Mouse (Mus musculus): ENCODE results near the gene Ddx39b. TPM values are rescaled to one million over a fixed set of nuclear protein-coding genes. Genes with fewer than 3 reads are reported as not detected.

Ddx39b gene
- total and polyA plus RNA-seq, 3 experiments, result 206 to 787 (median 581) TPM

DNA sequence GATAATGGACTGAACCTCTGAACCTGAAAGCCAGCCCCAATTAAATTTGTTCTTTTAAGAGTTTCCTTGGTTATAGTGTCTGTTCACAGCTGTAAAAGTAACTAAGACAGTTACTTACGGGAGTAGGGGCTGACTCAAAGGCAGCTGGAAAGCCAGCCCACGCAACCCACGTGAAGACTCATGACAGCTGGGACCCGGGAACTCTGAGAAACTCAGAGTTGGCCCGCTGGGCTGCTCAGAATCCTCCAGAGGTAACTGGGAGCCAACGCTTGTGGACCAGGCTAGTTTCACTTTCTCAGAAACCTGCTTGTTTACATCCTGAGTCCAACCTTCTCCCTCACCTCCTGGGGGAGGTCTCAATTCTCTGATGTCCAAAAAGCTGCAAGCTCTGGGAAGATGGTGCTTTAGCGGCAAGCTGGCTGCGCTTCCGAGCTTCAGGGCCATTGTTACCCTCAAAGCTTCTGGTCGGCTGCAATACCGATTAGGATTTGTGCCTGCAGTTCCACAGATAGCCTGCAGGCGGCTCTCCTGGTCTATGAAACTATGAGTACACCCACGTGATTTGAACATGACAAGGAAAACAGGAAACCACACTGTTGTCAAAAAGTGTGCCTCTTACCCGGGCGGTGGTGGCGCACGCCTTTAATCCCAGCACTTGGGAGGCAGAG lies 16.4 kb downstream of the Ddx39b start (continued):
- TF ChIP-seq UBTF (IDR thresholded peaks at IDR 0.05; ENCODE audit: borderline replicate concordance, insufficient read depth, low read depth, low read length) (no peak), POLR2AphosphoS5 (IDR thresholded peaks at IDR 0.05; ENCODE audit: borderline replicate concordance, low read depth, low read length) (no peak), MEF2A (IDR thresholded peaks at IDR 0.05; ENCODE audit: extremely low read depth, insufficient replicate concordance, low read depth, low read length, poor library complexity, severe bottlenecking) (no peak), USF2 (IDR thresholded peaks at IDR 0.05; ENCODE audit: borderline replicate concordance in 1 of 2, insufficient read depth in 1 of 2, low read depth in 1 of 2, low read length in 2 of 2) (peak in 1 of 2 experiments; percentile 82; a peak in 3 of 4 replicates), EP300 (IDR thresholded peaks at IDR 0.05; ENCODE audit: low read depth in 1 of 2, low read length in 2 of 2) (0 out of 4 replicates have a peak, but pooled peaks of 1 of the 2 experiments have one; percentile 10), ZMIZ1 (IDR thresholded peaks at IDR 0.05; ENCODE audit: low read depth, low read length) (no peak), CTCF (IDR thresholded peaks at IDR 0.05 in 2 of 3, conservative IDR thresholded peaks at IDR 0.05 in 1 of 3; ENCODE audit: control insufficient read depth in 1 of 3, insufficient read depth in 1 of 3, low read depth in 2 of 3, low read length in 3 of 3, poor library complexity in 1 of 3, severe bottlenecking in 1 of 3) (peak; percentile 88 to 92 (median 92)), CHD2 (IDR thresholded peaks at IDR 0.05; ENCODE audit: low read length) (no peak), CHD1 (IDR thresholded peaks at IDR 0.05; ENCODE audit: low read depth, low read length) (no peak), POLR2AphosphoS2 (IDR thresholded peaks at IDR 0.05; ENCODE audit: low read length) (no peak), USF1 (IDR thresholded peaks at IDR 0.05; ENCODE audit: low read depth, low read length) (peak; percentile 94), NELFE (IDR thresholded peaks at IDR 0.05; ENCODE audit: low read depth, low read length) (no peak), TAL1 (IDR thresholded peaks at IDR 0.05; ENCODE audit: low read length) (no peak), RAD21 (IDR thresholded peaks at IDR 0.05; ENCODE audit: low read depth, low read length) (peak; percentile 89), ETS1 (IDR thresholded peaks at IDR 0.05; ENCODE audit: low read depth, low read length) (peak; percentile 81), MAX (IDR thresholded peaks at IDR 0.05; ENCODE audit: low read length) (peak; percentile 97)

DNA sequence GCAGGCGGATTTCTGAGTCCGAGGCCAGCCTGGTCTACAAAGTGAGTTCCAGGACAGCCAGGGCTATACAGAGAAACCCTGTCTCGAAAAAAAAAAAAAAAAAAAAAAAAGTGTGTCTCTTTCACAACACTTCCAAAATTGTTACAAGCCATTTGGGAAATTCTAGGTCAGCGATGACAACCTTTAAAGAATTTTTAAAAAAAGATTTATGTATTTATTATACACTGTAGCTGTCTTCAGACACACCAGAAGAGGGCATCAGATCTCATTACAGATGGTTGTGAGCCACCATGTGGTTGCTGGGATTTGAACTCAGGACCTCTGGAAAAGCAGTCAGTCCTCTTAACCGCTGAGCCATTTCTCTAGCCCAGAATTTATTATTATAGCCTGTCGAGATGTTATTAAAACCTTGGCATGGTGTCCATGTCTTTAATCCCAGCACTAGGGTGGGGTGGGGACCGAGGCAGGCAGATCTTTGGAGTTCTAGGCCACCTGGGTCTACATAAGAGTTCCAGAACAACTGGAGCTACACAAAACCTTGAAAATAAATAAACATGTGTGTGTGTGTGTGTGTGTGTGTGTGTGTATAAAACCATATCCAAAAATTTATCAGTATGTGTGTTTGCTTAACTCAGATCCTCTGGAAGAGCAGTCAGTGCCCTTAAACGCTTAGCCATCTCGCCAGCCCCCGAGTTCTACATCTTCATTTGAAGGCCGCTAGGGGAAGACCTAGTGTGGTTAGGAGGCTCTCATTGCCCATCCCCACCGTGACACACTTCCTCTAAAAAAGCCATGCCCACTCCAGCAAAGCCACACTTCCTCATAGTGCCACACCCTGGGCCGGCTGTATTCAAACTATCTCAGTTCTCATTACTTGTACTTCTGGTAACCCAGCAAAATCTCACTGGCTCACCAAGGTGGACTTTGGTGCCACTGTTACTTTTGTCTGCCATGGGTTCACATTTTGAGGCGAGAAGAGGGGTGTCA lies 17.2 kb downstream of the Ddx39b start:
- Histone ChIP-seq H3K4me3 (ENCODE audit: control insufficient read depth in 1 of 2, insufficient read depth in 1 of 2, low read depth in 2 of 2, low read length in 2 of 2) (peak overlapping the region; percentile 15 to 47), H3K4me1 (ENCODE audit: control insufficient read depth in 1 of 2, insufficient read depth in 2 of 2, low read length in 2 of 2) (peaks cover 7 to 19% of the 10 kb centered on the region in 2 experiments), H3K36me3 (ENCODE audit: control insufficient read depth in 1 of 2, insufficient read depth in 2 of 2, low read length in 2 of 2) (peaks cover 0 to 8% of the 10 kb centered on the region in 2 experiments; a peak in 1 of 4 replicates), H3K27ac (ENCODE audit: control insufficient read depth, low read depth, low read length) (peak overlapping the region; percentile 63), H3K9me3 (replicated peaks; ENCODE audit: insufficient read depth, low read length) (no peaks in the 10 kb centered on the region), H3K27me3 (ENCODE audit: control insufficient read depth in 1 of 2, insufficient read depth in 2 of 2, low read length in 2 of 2) (no peaks in the 10 kb centered on the region), H3K79me2 (ENCODE audit: control insufficient read depth, insufficient read depth, low read length, poor library complexity) (peaks cover 3% of the 10 kb centered on the region; the same call in 1 of the 2 replicates), H3K9ac (ENCODE audit: control insufficient read depth, low read depth, low read length, poor library complexity, severe bottlenecking) (peak overlapping the region; percentile 50)
- peak; percentile 100 for DNase-seq (ENCODE audit: low read depth, low spot score)
- TF ChIP-seq KAT2A (conservative IDR thresholded peaks at IDR 0.05; ENCODE audit: low read depth, low read length) (peak; percentile 59), POLR2AphosphoS2 (IDR thresholded peaks at IDR 0.05; ENCODE audit: low read length) (peak; percentile 77), ZNF384 (IDR thresholded peaks at IDR 0.05; ENCODE audit: low read depth, low read length) (peak; percentile 85), ZMIZ1 (IDR thresholded peaks at IDR 0.05; ENCODE audit: low read depth, low read length) (peak; percentile 66), BHLHE40 (IDR thresholded peaks at IDR 0.05; ENCODE audit: borderline replicate concordance, low read depth, low read length) (no peak; the same call in 1 of the 2 replicates), ELF1 (IDR thresholded peaks at IDR 0.05; ENCODE audit: low read depth, low read length) (peak; percentile 95), SMC3 (IDR thresholded peaks at IDR 0.05; ENCODE audit: low read depth, low read length) (peak; percentile 45), POLR2A (IDR thresholded peaks at IDR 0.05; ENCODE audit: control insufficient read depth in 1 of 2, insufficient read depth in 1 of 2, low read depth in 1 of 2, low read length in 2 of 2, poor library complexity in 1 of 2) (peak; percentile 67 to 88; a peak in 3 of 4 replicates), MXI1 (IDR thresholded peaks at IDR 0.05; ENCODE audit: low read depth, low read length) (peak; percentile 95), MAX (IDR thresholded peaks at IDR 0.05; ENCODE audit: low read length) (peak; percentile 89), EP300 (IDR thresholded peaks at IDR 0.05; ENCODE audit: low read depth in 1 of 2, low read length in 2 of 2) (peak in 1 of 2 experiments; percentile 73; a peak in 2 of 4 replicates), E2F4 (IDR thresholded peaks at IDR 0.05; ENCODE audit: borderline replicate concordance, low read depth, low read length) (no peak), NRF1 (IDR thresholded peaks at IDR 0.05; ENCODE audit: insufficient read depth, low read depth, low read length, poor library complexity, severe bottlenecking) (no peak), MEF2A (IDR thresholded peaks at IDR 0.05; ENCODE audit: extremely low read depth, insufficient replicate concordance, low read depth, low read length, poor library complexity, severe bottlenecking) (no peak), MYC (IDR thresholded peaks at IDR 0.05; ENCODE audit: low read depth, low read length) (peak; percentile 93), CTCF (IDR thresholded peaks at IDR 0.05 in 2 of 3, conservative IDR thresholded peaks at IDR 0.05 in 1 of 3; ENCODE audit: control insufficient read depth in 1 of 3, insufficient read depth in 1 of 3, low read depth in 2 of 3, low read length in 3 of 3, poor library complexity in 1 of 3, severe bottlenecking in 1 of 3) (peak; percentile 60 to 80 (median 61)), USF2 (IDR thresholded peaks at IDR 0.05; ENCODE audit: borderline replicate concordance in 1 of 2, insufficient read depth in 1 of 2, low read depth in 1 of 2, low read length in 2 of 2) (no peak), POLR2AphosphoS5 (IDR thresholded peaks at IDR 0.05; ENCODE audit: borderline replicate concordance, low read depth, low read length) (no peak), TCF12 (IDR thresholded peaks at IDR 0.05; ENCODE audit: low read depth, low read length) (peak; percentile 80)
